Mouse (Mus musculus) forebrain, embryonic 11.5 days (tissue): ENCODE measurements around the gene Gtf2h1. TPM values are rescaled to one million over a fixed set of nuclear protein-coding genes. Genes with fewer than 3 reads are reported as not detected.

ENCODE experiments used
- ATAC-seq: fragments of 200-750 bp; cut with Nextera tagmentation; replicated peaks from 2 replicates; pipeline ENCODE4 v1.8.0; 2017; ENCODE audit warnings: moderate TSS enrichment; ENCODE audit not compliant: low FRiP score
- DNase-seq: peaks from one replicate; pipeline ENCODE4 v3.0.0-alpha.2; 2017; ENCODE audit warnings: low spot score
- H3K27ac ChIP-seq: fragments of 300-500 bp; sonication (generic); 2 replicates; pipeline ENCODE4 v1.5.1; 2014; ENCODE audit warnings: low read depth, low read length
- H3K27me3 ChIP-seq: fragments of 300-500 bp; sonication (generic); 2 replicates; pipeline ENCODE4 v1.6.1; 2014; ENCODE audit warnings: mild to moderate bottlenecking, low read length, mixed read lengths; ENCODE audit not compliant: control insufficient read depth, insufficient read depth
- H3K36me3 ChIP-seq: fragments of 300-500 bp; sonication (generic); 2 replicates; pipeline ENCODE4 v1.6.1; 2014; ENCODE audit warnings: mild to moderate bottlenecking, low read length, moderate library complexity, mixed read lengths; ENCODE audit not compliant: control insufficient read depth, insufficient read depth
- H3K4me1 ChIP-seq: fragments of 300-500 bp; sonication (generic); replicated peaks from 2 replicates; pipeline ENCODE4 v1.6.1; 2014; ENCODE audit warnings: low read length, mixed read lengths; ENCODE audit not compliant: control insufficient read depth, insufficient read depth
- H3K4me2 ChIP-seq: fragments of 300-500 bp; sonication (generic); 2 replicates; pipeline ENCODE4 v1.6.1; 2014; ENCODE audit warnings: low read depth, mild to moderate bottlenecking, low read length, moderate library complexity, mixed read lengths; ENCODE audit not compliant: severe bottlenecking
- H3K4me3 ChIP-seq: fragments of 300-500 bp; sonication (generic); 2 replicates; pipeline ENCODE4 v1.5.1; 2014; ENCODE audit warnings: low read depth, low read length
- H3K9ac ChIP-seq: fragments of 300-500 bp; sonication (generic); 2 replicates; pipeline ENCODE4 v1.6.1; 2014; ENCODE audit warnings: low read length
- H3K9me3 ChIP-seq: fragments of 300-500 bp; sonication (generic); 2 replicates; pipeline ENCODE4 v1.6.1; 2016; ENCODE audit warnings: low read length, mixed read lengths; ENCODE audit not compliant: control insufficient read depth
- WGBS: fragments of 180-500 bp; shearing (Covaris S2); extraction: QIAGEN DNeasy Blood & Tissue Kit; methylation state at CpG from one replicate; pipeline ENCODE4 v1.1.7; 2014; 5-methylcytosine and 5-hydroxymethylcytosine counted together
- polyA plus RNA-seq: library from polyadenylated mRNA; unstranded; fragments of >200 nt; fragmentation: Nextera tagmentation; extraction: Ambion mirVana; gene quantifications from 2 replicates; pipeline ENCODE4 v1.2.1, GENCODE M21; 2014

Gene Gtf2h1
- 53.9 and 56.2 TPM in 2 replicates for polyA plus RNA-seq

GRCm38 (mm10) chr7:46795287-46796205 is at the start of gene Gtf2h1, which contains the start of gene Hps5:
Gtf2h1 (plus strand) TSS chr7:46796103.
Hps5 (minus strand) TSS chr7:46796064.
- H3K4me3 ChIP-seq, result peak within 1 kb of the TSS; percentile 92
- peak; percentile 99 for DNase-seq
- peak within 1 kb of the TSS; percentile 96 for H3K9ac ChIP-seq
- H3K4me2 ChIP-seq, result peak within 1 kb of the TSS; percentile 71
- peaks cover 7% of the 10 kb centered on the region for H3K4me1 ChIP-seq
- no peaks in the 10 kb centered on the region for H3K27me3 ChIP-seq
- no peaks in the 10 kb centered on the region; the same call in 1 of the 2 replicates for H3K36me3 ChIP-seq
- under 1% methylated on average over 68 of the region's 75 CpGs for WGBS
- H3K9me3 ChIP-seq, result no peaks in the 10 kb centered on the region
- ATAC-seq, result peak; percentile 98
- H3K27ac ChIP-seq, result peak within 1 kb of the TSS; percentile 77

GRCm38 (mm10) chr7:46746381-46746780 is 49.5 kb upstream of the Gtf2h1 start:
- no peak for DNase-seq
- Histone ChIP-seq H3K27ac (no peak overlapping the region), H3K9ac (no peak overlapping the region), H3K4me3 (no peak overlapping the region), H3K36me3 (no peaks in the 10 kb centered on the region), H3K4me2 (no peak overlapping the region), H3K27me3 (no peaks in the 10 kb centered on the region), H3K4me1 (no peaks in the 10 kb centered on the region), H3K9me3 (no peaks in the 10 kb centered on the region)
- no peak for ATAC-seq
- WGBS, result 88% methylated on average over 7 of the region's 7 CpGs

- Histone ChIP-seq H3K9ac (no peak overlapping the region), H3K4me1 (no peaks in the 10 kb centered on the region), H3K9me3 (no peaks in the 10 kb centered on the region), H3K36me3 (no peaks in the 10 kb centered on the region), H3K27me3 (no peaks in the 10 kb centered on the region), H3K4me2 (no peak overlapping the region), H3K4me3 (no peak overlapping the region), H3K27ac (no peak overlapping the region)
- no peak for DNase-seq
- 46% methylated on average over 3 of the region's 3 CpGs for WGBS
- ATAC-seq, result no peak
Observed at GRCm38 (mm10) chr7:46748459-46748858, 47.4 kb upstream of the Gtf2h1 start.

GRCm38 (mm10) chr7:46751490-46751889 is 44.4 kb upstream of the Gtf2h1 start, which contains the start of gene Saa2:
Saa2 (plus strand) TSS chr7:46751790.
- 82% methylated on average over 3 of the region's 3 CpGs for WGBS

GRCm38 (mm10) chr7:46761049-46761795 is 34.7 kb upstream of the Gtf2h1 start:
- H3K9ac ChIP-seq, result no peak overlapping the region
- no peaks in the 10 kb centered on the region for H3K27me3 ChIP-seq
- no peaks in the 10 kb centered on the region for H3K4me1 ChIP-seq
- 71% methylated on average over 11 of the region's 11 CpGs for WGBS
- no peak for ATAC-seq
- DNase-seq, result no peak
- no peak overlapping the region for H3K27ac ChIP-seq
- H3K9me3 ChIP-seq, result no peaks in the 10 kb centered on the region
- no peaks in the 10 kb centered on the region; the same call in 1 of the 2 replicates for H3K36me3 ChIP-seq
- H3K4me2 ChIP-seq, result no peak overlapping the region
- no peak overlapping the region for H3K4me3 ChIP-seq

More at GRCm38 (mm10) chr7:46751490-46751889, 44.4 kb upstream of the Gtf2h1 start, which contains the start of gene Saa2:
- no peak for ATAC-seq
- Histone ChIP-seq H3K27ac (no peak within 1 kb of the TSS), H3K4me3 (no peak within 1 kb of the TSS), H3K4me1 (no peaks in the 10 kb centered on the region), H3K27me3 (no peaks in the 10 kb centered on the region), H3K4me2 (no peak within 1 kb of the TSS), H3K36me3 (no peaks in the 10 kb centered on the region), H3K9ac (no peak within 1 kb of the TSS), H3K9me3 (no peaks in the 10 kb centered on the region)
- DNase-seq, result no peak

GRCm38 (mm10) chr7:46762601-46763000 is 33.3 kb upstream of the Gtf2h1 start:
- no peaks in the 10 kb centered on the region for H3K27me3 ChIP-seq
- DNase-seq, result no peak
- H3K9me3 ChIP-seq, result no peaks in the 10 kb centered on the region
- no peak overlapping the region for H3K4me2 ChIP-seq
- no peaks in the 10 kb centered on the region for H3K4me1 ChIP-seq
- H3K27ac ChIP-seq, result no peak overlapping the region
- 89% methylated on average over 5 of the region's 5 CpGs for WGBS
- ATAC-seq, result no peak
- H3K4me3 ChIP-seq, result no peak overlapping the region
- H3K36me3 ChIP-seq, result no peaks in the 10 kb centered on the region; the same call in 1 of the 2 replicates
- no peak overlapping the region for H3K9ac ChIP-seq

- H3K4me3 ChIP-seq, result no peak overlapping the region
- H3K27me3 ChIP-seq, result no peaks in the 10 kb centered on the region
- no peaks in the 10 kb centered on the region for H3K9me3 ChIP-seq
- no peak overlapping the region for H3K9ac ChIP-seq
- no peak overlapping the region for H3K4me2 ChIP-seq
- no peaks in the 10 kb centered on the region; the same call in 1 of the 2 replicates for H3K36me3 ChIP-seq
- WGBS, result 84% methylated on average over 8 of the region's 8 CpGs
- ATAC-seq, result no peak
- no peak overlapping the region for H3K27ac ChIP-seq
- H3K4me1 ChIP-seq, result no peaks in the 10 kb centered on the region
- DNase-seq, result no peak
Observed at GRCm38 (mm10) chr7:46764672-46765071, 31.2 kb upstream of the Gtf2h1 start.

- Histone ChIP-seq H3K9me3 (no peaks in the 10 kb centered on the region), H3K9ac (no peak overlapping the region), H3K4me1 (no peaks in the 10 kb centered on the region), H3K4me3 (no peak overlapping the region), H3K36me3 (no peaks in the 10 kb centered on the region; the same call in none of the 2 replicates), H3K4me2 (no peak overlapping the region), H3K27ac (no peak overlapping the region), H3K27me3 (no peaks in the 10 kb centered on the region)
- ATAC-seq (no peak), DNase-seq (no peak)
Observed at GRCm38 (mm10) chr7:46767371-46767770, 28.5 kb upstream of the Gtf2h1 start.
